Mouse (Mus musculus) CH12.LX (cell line): ENCODE measurements around the gene P3h3. TPM values are rescaled to one million over a fixed set of nuclear protein-coding genes. Genes with fewer than 3 reads are reported as not detected.

Source experiments
- DNase-seq: peaks from one replicate; pipeline ENCODE4 v3.0.0-alpha.2; 2013; ENCODE audit errors: extremely low read depth
- H3K27ac ChIP-seq: 2 replicates; pipeline ENCODE4 v1.5.1; 2012; ENCODE audit warnings: low read depth, mild to moderate bottlenecking, control low read depth, moderate library complexity; ENCODE audit not compliant: insufficient read depth
- H3K27me3 ChIP-seq: replicated peaks from 2 replicates; pipeline ENCODE3; 2012; ENCODE audit warnings: inconsistent platforms
- H3K36me3 ChIP-seq, 2 experiments: replicated peaks in 1 of 2; 2 replicates each; pipeline versions ENCODE3 to v1.6.1; 2012; ENCODE audit warnings: inconsistent platforms in 1 of 2, low read length in 1 of 2, mild to moderate bottlenecking in 1 of 2, mixed read lengths in 1 of 2, moderate library complexity in 1 of 2; ENCODE audit not compliant: control insufficient read depth in 1 of 2, insufficient read depth in 1 of 2
- H3K4me1 ChIP-seq, 2 experiments: 2 replicates each; pipeline ENCODE4 v1.6.1; 2012; ENCODE audit warnings: inconsistent platforms in 1 of 2, moderate library complexity in 1 of 2; ENCODE audit not compliant: insufficient read depth in 2 of 2, control insufficient read depth in 1 of 2
- H3K4me2 ChIP-seq: 2 replicates; pipeline ENCODE4 v1.6.1; 2012; ENCODE audit warnings: low read depth, mild to moderate bottlenecking, control low read depth; ENCODE audit not compliant: poor library complexity, insufficient read depth, severe bottlenecking
- H3K4me3 ChIP-seq, 3 experiments: fragments of 150-350 bp in 1 of 3; sonication (generic) in 1 of 3; replicated peaks in 1 of 3; 2 replicates each; pipeline versions ENCODE3 to v1.5.1; 2011 to 2012; ENCODE audit warnings: low read depth in 2 of 3, low read length in 2 of 3, mild to moderate bottlenecking in 2 of 3, moderate library complexity in 2 of 3, control low read depth in 1 of 3, improper control_type of control experiment in 1 of 3, inconsistent platforms in 1 of 3, mixed read lengths in 1 of 3; ENCODE audit not compliant: poor library complexity in 1 of 3
- H3K79me2 ChIP-seq: replicated peaks from 2 replicates; pipeline ENCODE4 v1.6.1; 2012; ENCODE audit warnings: mild to moderate bottlenecking, moderate library complexity; ENCODE audit not compliant: control insufficient read depth, poor library complexity, insufficient read depth, severe bottlenecking; ENCODE audit errors: extremely low read depth
- H3K9ac ChIP-seq: 2 replicates; pipeline ENCODE4 v1.6.1; 2012; ENCODE audit warnings: low read depth, mild to moderate bottlenecking, control low read depth, moderate library complexity; ENCODE audit not compliant: insufficient read depth
- H3K9me3 ChIP-seq: replicated peaks from 2 replicates; pipeline ENCODE3; 2012; ENCODE audit warnings: low read length, inconsistent platforms, mixed read lengths
- CHD1 ChIP-seq: IDR thresholded peaks from 2 replicates; pipeline ENCODE4 v1.6.1; 2012; ENCODE audit warnings: low read depth, low read length, improper control_type of control experiment, inconsistent platforms
- CHD2 ChIP-seq: IDR thresholded peaks from 2 replicates; pipeline ENCODE4 v1.6.1; 2011; ENCODE audit warnings: low read length, improper control_type of control experiment
- ELF1 ChIP-seq: IDR thresholded peaks from 2 replicates; pipeline ENCODE4 v1.6.1; 2014; ENCODE audit warnings: low read depth, mild to moderate bottlenecking, inconsistent platforms, low read length, improper control_type of control experiment
- HCFC1 ChIP-seq: IDR thresholded peaks from 2 replicates; pipeline ENCODE4 v1.6.1; 2012; ENCODE audit warnings: low read depth, mild to moderate bottlenecking, inconsistent platforms, low read length, improper control_type of control experiment
- IRF4 ChIP-seq: IDR thresholded peaks from 2 replicates; pipeline ENCODE4 v1.6.1; 2014; ENCODE audit warnings: low read depth, mild to moderate bottlenecking, inconsistent platforms, low read length, improper control_type of control experiment
- MAX ChIP-seq: IDR thresholded peaks from 2 replicates; pipeline ENCODE4 v1.6.1; 2011; ENCODE audit warnings: low read length, improper control_type of control experiment
- MEF2A ChIP-seq: IDR thresholded peaks from 2 replicates; pipeline ENCODE4 v1.6.1; 2014; ENCODE audit warnings: low read depth, mild to moderate bottlenecking, inconsistent platforms, low read length, improper control_type of control experiment, borderline replicate concordance
- MYC ChIP-seq: IDR thresholded peaks from 2 replicates; pipeline ENCODE4 v1.6.1; 2011; ENCODE audit warnings: low read depth, mild to moderate bottlenecking, improper control_type of control experiment, low read length
- NRF1 ChIP-seq: IDR thresholded peaks from 2 replicates; pipeline ENCODE4 v1.6.1; 2014; ENCODE audit warnings: low read depth, mild to moderate bottlenecking, inconsistent platforms, low read length, improper control_type of control experiment, moderate library complexity
- POLR2A ChIP-seq: IDR thresholded peaks from 2 replicates; pipeline ENCODE4 v1.6.1; 2011; ENCODE audit warnings: low read depth, mild to moderate bottlenecking, improper control_type of control experiment, low read length
- POLR2AphosphoS2 ChIP-seq: IDR thresholded peaks from 2 replicates; pipeline ENCODE4 v1.6.1; 2011; ENCODE audit warnings: low read depth, low read length, improper control_type of control experiment
- SMC3 ChIP-seq: IDR thresholded peaks from 2 replicates; pipeline ENCODE4 v1.6.1; 2011; ENCODE audit warnings: low read depth, low read length, improper control_type of control experiment
- TCF12 ChIP-seq: IDR thresholded peaks from 2 replicates; pipeline ENCODE4 v1.6.1; 2014; ENCODE audit warnings: low read depth, mild to moderate bottlenecking, inconsistent platforms, low read length, improper control_type of control experiment
- ZC3H11A ChIP-seq: IDR thresholded peaks from 2 replicates; pipeline ENCODE4 v1.6.1; 2012; ENCODE audit warnings: low read depth, mild to moderate bottlenecking, inconsistent platforms, low read length, improper control_type of control experiment
- ZKSCAN1 ChIP-seq: IDR thresholded peaks from 2 replicates; pipeline ENCODE4 v1.6.1; 2012; ENCODE audit warnings: low read depth, inconsistent platforms, low read length, improper control_type of control experiment, borderline replicate concordance
- dilution Hi-C: fragments of 300-500 bp; cut with MboI; formaldehyde crosslinking; loops from 2 replicates; pipeline ENCODE4 v1.14.3; 2020; ENCODE audit warnings: low sequenced_read_pairs; ENCODE audit not compliant: extremely low pct_unique_long_range_greater_than_20kb, extremely low pct_ligation_motif_present
- in situ Hi-C: fragments of 300-500 bp; cut with MboI; formaldehyde crosslinking; loops from 3 replicates; pipeline ENCODE4 v1.14.3; 2019; ENCODE audit warnings: low sequenced_read_pairs, low pct_ligation_motif_present, low pct_unique_long_range_greater_than_20kb, mixed read lengths
- polyA plus RNA-seq: library from polyadenylated mRNA; unstranded; fragments of >175 nt; gene quantifications from 2 replicates; pipeline ENCODE4 v1.2.1, GENCODE M21; 2012; ENCODE audit warnings: low read depth; ENCODE audit not compliant: insufficient read length
- total RNA-seq, 2 experiments: library from RNA; depleted of rRNA; stranded (reverse); fragments of 300-350 nt in 1 of 2; fragments of >200 nt in 1 of 2; gene quantifications; 2 replicates each; pipeline ENCODE4 v1.2.3; 2012 to 2014

P3h3 gene
- total and polyA plus RNA-seq, 3 experiments = 0.31 to 0.34 TPM; not detected in 1

- TF ChIP-seq IRF4 = no peak
- TF ChIP-seq ZC3H11A = no peak
- no peak for TF ChIP-seq ZKSCAN1
- Histone ChIP-seq H3K27me3 (no peaks in the 10 kb centered on the region), H3K36me3 (peaks cover 95 to 100% of the 10 kb centered on the region in 2 experiments), H3K9me3 (no peaks in the 10 kb centered on the region), H3K4me2 (no peak overlapping the region), H3K4me3 (no peak overlapping the region), H3K4me1 (no peaks in the 10 kb centered on the region), H3K79me2 (no peaks in the 10 kb centered on the region), H3K9ac (no peak overlapping the region), H3K27ac (no peak overlapping the region)
- in situ Hi-C loops (no loop called here), dilution Hi-C loops (no loop called here)
- no peak for DNase-seq
These were observed 36.7 kb downstream of the P3h3 start for GRCm38 (mm10) chr6:124820891-124821290.

GRCm38 (mm10) chr6:124817971-124818370 is 39.6 kb downstream of the P3h3 start:
- no peak overlapping the region for H3K27ac ChIP-seq
- H3K4me1 ChIP-seq = peaks cover 5 to 8% of the 10 kb centered on the region in 2 experiments
- in situ Hi-C loops (no loop called here), dilution Hi-C loops (no loop called here)
- H3K36me3 ChIP-seq = peaks cover 76 to 86% of the 10 kb centered on the region in 2 experiments
- no peak for DNase-seq
- H3K27me3 ChIP-seq = no peaks in the 10 kb centered on the region
- H3K79me2 ChIP-seq = peaks cover 10% of the 10 kb centered on the region
- H3K4me2 ChIP-seq = no peak overlapping the region
- TF ChIP-seq CHD2 (no peak), MEF2A (no peak), ELF1 (no peak), TCF12 (no peak), CHD1 (no peak)
- H3K9ac ChIP-seq = no peak overlapping the region
- H3K4me3 ChIP-seq = no peak overlapping the region
- no peaks in the 10 kb centered on the region for H3K9me3 ChIP-seq

- Histone ChIP-seq H3K79me2 (peaks cover 14% of the 10 kb centered on the region), H3K27ac (no peak overlapping the region), H3K27me3 (no peaks in the 10 kb centered on the region), H3K9ac (no peak overlapping the region), H3K36me3 (peaks cover 72 to 84% of the 10 kb centered on the region in 2 experiments), H3K4me2 (no peak overlapping the region), H3K4me3 (no peak overlapping the region), H3K4me1 (peaks cover 5 to 10% of the 10 kb centered on the region in 2 experiments), H3K9me3 (no peaks in the 10 kb centered on the region)
- no peak for DNase-seq
- no peak for TF ChIP-seq POLR2A
- no peak for TF ChIP-seq SMC3
- TF ChIP-seq ELF1 = no peak
- no peak for TF ChIP-seq TCF12
- no peak for TF ChIP-seq CHD2
- no peak for TF ChIP-seq MAX
- no peak for TF ChIP-seq POLR2AphosphoS2
- TF ChIP-seq HCFC1 = no peak
- TF ChIP-seq ZKSCAN1 = no peak
- no peak for TF ChIP-seq NRF1
- TF ChIP-seq MYC = no peak
- in situ Hi-C loops = no loop called here
- dilution Hi-C loops = no loop called here
These were observed 40.0 kb downstream of the P3h3 start for GRCm38 (mm10) chr6:124817563-124817962.
